Mouse (Mus musculus): Measurements from ENCODE around the gene H2-DMb2. TPM values are rescaled to one million over a fixed set of nuclear protein-coding genes. Genes with fewer than 3 reads are reported as not detected.
A peak's percentile ranks its signal among the peaks of the same experiment; 100 is the strongest.

H2-DMb2 gene
- polyA plus RNA-seq, 1 experiment: 38.9 TPM

GRCm38 (mm10) chr17:34126826-34127420 is 16.2 kb upstream of the H2-DMb2 start:
- no peak overlapping the region for H3K4me3 ChIP-seq (replicated peaks; ENCODE audit: control insufficient read depth, low read depth, low read length)
- peak overlapping the region; percentile 7; the same call in 1 of the 2 replicates for H3K27ac ChIP-seq (ENCODE audit: control insufficient read depth, insufficient read depth, low read depth, low read length, poor library complexity)
- no peak for TF ChIP-seq CTCF (IDR thresholded peaks at IDR 0.05; ENCODE audit: control insufficient read depth, insufficient read depth, low read length)
- no peak for TF ChIP-seq POLR2A (IDR thresholded peaks at IDR 0.05; ENCODE audit: borderline replicate concordance, control insufficient read depth, low read depth, low read length)
- 68% methylated on average over 9 of the region's 9 CpGs for WGBS
- peaks cover 14% of the 10 kb centered on the region; the same call in 1 of the 2 replicates for H3K4me1 ChIP-seq (ENCODE audit: control insufficient read depth, insufficient read depth, low read length)

GRCm38 (mm10) chr17:34127475-34127874 is 15.6 kb upstream of the H2-DMb2 start:
- 10% methylated on average over 6 of the region's 6 CpGs for WGBS
- no peak overlapping the region for H3K4me3 ChIP-seq (replicated peaks; ENCODE audit: control insufficient read depth, low read depth, low read length)
- peaks cover 14% of the 10 kb centered on the region; the same call in 1 of the 2 replicates for H3K4me1 ChIP-seq (ENCODE audit: control insufficient read depth, insufficient read depth, low read length)
- no peak for TF ChIP-seq POLR2A (IDR thresholded peaks at IDR 0.05; ENCODE audit: borderline replicate concordance, control insufficient read depth, low read depth, low read length)
- no peak for TF ChIP-seq CTCF (IDR thresholded peaks at IDR 0.05; ENCODE audit: control insufficient read depth, insufficient read depth, low read length)
- no peak overlapping the region for H3K27ac ChIP-seq (ENCODE audit: control insufficient read depth, insufficient read depth, low read depth, low read length, poor library complexity)

- Histone ChIP-seq H3K27ac (ENCODE audit: control insufficient read depth, insufficient read depth, low read depth, low read length, poor library complexity) (no peak overlapping the region), H3K4me1 (ENCODE audit: control insufficient read depth, insufficient read depth, low read length) (peaks cover 14% of the 10 kb centered on the region; the same call in 1 of the 2 replicates), H3K4me3 (replicated peaks; ENCODE audit: control insufficient read depth, low read depth, low read length) (peak overlapping the region; percentile 3)
- 59% methylated on average over 13 of the region's 13 CpGs for WGBS
- TF ChIP-seq POLR2A (IDR thresholded peaks at IDR 0.05; ENCODE audit: borderline replicate concordance, control insufficient read depth, low read depth, low read length) (no peak), CTCF (IDR thresholded peaks at IDR 0.05; ENCODE audit: control insufficient read depth, insufficient read depth, low read length) (no peak)
Observed at GRCm38 (mm10) chr17:34128264-34128937, 14.7 kb upstream of the H2-DMb2 start.

- peak overlapping the region; percentile 3 for H3K4me3 ChIP-seq (replicated peaks; ENCODE audit: control insufficient read depth, low read depth, low read length)
- H3K27ac ChIP-seq (ENCODE audit: control insufficient read depth, insufficient read depth, low read depth, low read length, poor library complexity): peak overlapping the region; percentile 40; the same call in 1 of the 2 replicates
- peaks cover 11% of the 10 kb centered on the region; the same call in 1 of the 2 replicates for H3K4me1 ChIP-seq (ENCODE audit: control insufficient read depth, insufficient read depth, low read length)
- 26% methylated on average over 18 of the region's 18 CpGs for WGBS
- TF ChIP-seq CTCF (IDR thresholded peaks at IDR 0.05; ENCODE audit: control insufficient read depth, insufficient read depth, low read length) (no peak), POLR2A (IDR thresholded peaks at IDR 0.05; ENCODE audit: borderline replicate concordance, control insufficient read depth, low read depth, low read length) (0 out of 2 replicates have a peak, but pooled peaks have one; percentile 8)
Observed at GRCm38 (mm10) chr17:34128944-34129791, 13.9 kb upstream of the H2-DMb2 start.

GRCm38 (mm10) chr17:34130073-34130947 is 12.8 kb upstream of the H2-DMb2 start:
- peaks cover 10% of the 10 kb centered on the region; the same call in 1 of the 2 replicates for H3K4me1 ChIP-seq (ENCODE audit: control insufficient read depth, insufficient read depth, low read length)
- no peak for TF ChIP-seq CTCF (IDR thresholded peaks at IDR 0.05; ENCODE audit: control insufficient read depth, insufficient read depth, low read length)
- no peak overlapping the region for H3K4me3 ChIP-seq (replicated peaks; ENCODE audit: control insufficient read depth, low read depth, low read length)
- H3K27ac ChIP-seq (ENCODE audit: control insufficient read depth, insufficient read depth, low read depth, low read length, poor library complexity): peak overlapping the region; percentile 6; the same call in 1 of the 2 replicates
- 56% methylated on average over 19 of the region's 19 CpGs for WGBS

GRCm38 (mm10) chr17:34131911-34132310 is 11.2 kb upstream of the H2-DMb2 start:
- Histone ChIP-seq H3K4me3 (replicated peaks; ENCODE audit: control insufficient read depth, low read depth, low read length) (no peak overlapping the region), H3K4me1 (ENCODE audit: control insufficient read depth, insufficient read depth, low read length) (peaks cover 11% of the 10 kb centered on the region; the same call in 1 of the 2 replicates), H3K27ac (ENCODE audit: control insufficient read depth, insufficient read depth, low read depth, low read length, poor library complexity) (no peak overlapping the region)
- 79% methylated on average over 7 of the region's 7 CpGs for WGBS
- no peak for TF ChIP-seq CTCF (IDR thresholded peaks at IDR 0.05; ENCODE audit: control insufficient read depth, insufficient read depth, low read length)
- TF ChIP-seq POLR2A (IDR thresholded peaks at IDR 0.05; ENCODE audit: borderline replicate concordance, control insufficient read depth, low read depth, low read length): no peak

- no peak overlapping the region for H3K27ac ChIP-seq (ENCODE audit: control insufficient read depth, insufficient read depth, low read depth, low read length, poor library complexity)
- H3K4me3 ChIP-seq (replicated peaks; ENCODE audit: control insufficient read depth, low read depth, low read length): no peak overlapping the region
- no peak for TF ChIP-seq POLR2A (IDR thresholded peaks at IDR 0.05; ENCODE audit: borderline replicate concordance, control insufficient read depth, low read depth, low read length)
- peak; percentile 32; the same call in 1 of the 2 replicates for TF ChIP-seq CTCF (IDR thresholded peaks at IDR 0.05; ENCODE audit: control insufficient read depth, insufficient read depth, low read length)
- 73% methylated on average over 11 of the region's 11 CpGs for WGBS
- H3K4me1 ChIP-seq (ENCODE audit: control insufficient read depth, insufficient read depth, low read length): peaks cover 8% of the 10 kb centered on the region; the same call in 1 of the 2 replicates
Observed at GRCm38 (mm10) chr17:34133289-34133688, 9.8 kb upstream of the H2-DMb2 start.
